Mouse (Mus musculus) MEL (cell line): ENCODE data around the gene Map3k20. TPM values are rescaled to one million over a fixed set of nuclear protein-coding genes. Genes with fewer than 3 reads are reported as not detected.

ENCODE experiments used
- DNase-seq: peaks from one replicate; pipeline ENCODE4 v3.0.0; 2011; ENCODE audit warnings: low read depth, low spot score
- H3K27ac ChIP-seq: 2 replicates; pipeline ENCODE4 v1.5.1; 2012; ENCODE audit warnings: low read depth, mild to moderate bottlenecking, control low read depth, low read length, moderate library complexity; ENCODE audit not compliant: control insufficient read depth
- H3K27me3 ChIP-seq, 2 experiments: fragments of 150-350 bp in 1 of 2; sonication (generic) in 1 of 2; 2 replicates each; pipeline ENCODE4 v1.6.1; 2012; ENCODE audit warnings: low read length in 2 of 2, mild to moderate bottlenecking in 2 of 2, improper control_type of control experiment in 1 of 2, moderate library complexity in 1 of 2; ENCODE audit not compliant: insufficient read depth in 2 of 2, control insufficient read depth in 1 of 2
- H3K36me3 ChIP-seq, 2 experiments: 2 replicates each; pipeline ENCODE4 v1.6.1; 2012 to 2014; ENCODE audit warnings: low read length in 2 of 2, improper control_type of control experiment in 1 of 2, inconsistent platforms in 1 of 2, mild to moderate bottlenecking in 1 of 2; ENCODE audit not compliant: insufficient read depth in 2 of 2, control insufficient read depth in 1 of 2
- H3K4me1 ChIP-seq, 2 experiments: fragments of 150-350 bp in 1 of 2; sonication (generic) in 1 of 2; 2 replicates each; pipeline ENCODE4 v1.6.1; 2012; ENCODE audit warnings: low read length in 2 of 2, improper control_type of control experiment in 1 of 2, mild to moderate bottlenecking in 1 of 2; ENCODE audit not compliant: insufficient read depth in 2 of 2, control insufficient read depth in 1 of 2
- H3K4me3 ChIP-seq, 2 experiments: fragments of 150-350 bp in 1 of 2; sonication (generic) in 1 of 2; 2 replicates each; pipeline ENCODE4 v1.5.1; 2012; ENCODE audit warnings: low read depth in 2 of 2, low read length in 2 of 2, mild to moderate bottlenecking in 2 of 2, moderate library complexity in 2 of 2, control low read depth in 1 of 2, improper control_type of control experiment in 1 of 2; ENCODE audit not compliant: control insufficient read depth in 1 of 2, insufficient read depth in 1 of 2
- H3K79me2 ChIP-seq: 2 replicates; pipeline ENCODE4 v1.6.1; 2012; ENCODE audit warnings: mild to moderate bottlenecking, low read length, moderate library complexity; ENCODE audit not compliant: control insufficient read depth, poor library complexity, insufficient read depth
- H3K9ac ChIP-seq: 2 replicates; pipeline ENCODE4 v1.6.1; 2012; ENCODE audit warnings: low read depth, mild to moderate bottlenecking, control low read depth, low read length, moderate library complexity; ENCODE audit not compliant: control insufficient read depth, poor library complexity, severe bottlenecking
- H3K9me3 ChIP-seq: fragments of 150-350 bp; sonication (generic); replicated peaks from 2 replicates; pipeline ENCODE4 v1.6.1; 2012; ENCODE audit warnings: mild to moderate bottlenecking, low read length, improper control_type of control experiment, moderate library complexity; ENCODE audit not compliant: insufficient read depth
- BHLHE40 ChIP-seq: IDR thresholded peaks from 2 replicates; pipeline ENCODE4 v1.6.1; 2012; ENCODE audit warnings: low read depth, mild to moderate bottlenecking, inconsistent platforms, low read length, improper control_type of control experiment, borderline replicate concordance
- CTCF ChIP-seq, 3 experiments: IDR thresholded peaks in 2 of 3; conservative IDR thresholded peaks in 1 of 3; 2 replicates each; pipeline ENCODE4 v1.5.1; 2011 to 2012; ENCODE audit warnings: low read length in 3 of 3, low read depth in 2 of 3, mild to moderate bottlenecking in 2 of 3, improper control_type of control experiment in 1 of 3, inconsistent platforms in 1 of 3, mixed read lengths in 1 of 3, moderate library complexity in 1 of 3; ENCODE audit not compliant: control insufficient read depth in 1 of 3, insufficient read depth in 1 of 3, poor library complexity in 1 of 3, severe bottlenecking in 1 of 3
- ELF1 ChIP-seq: IDR thresholded peaks from 2 replicates; pipeline ENCODE4 v1.6.1; 2014; ENCODE audit warnings: low read depth, mild to moderate bottlenecking, inconsistent platforms, low read length, improper control_type of control experiment, moderate library complexity
- EP300 ChIP-seq, 2 experiments: IDR thresholded peaks; 2 replicates each; pipeline ENCODE4 v1.6.1; 2011; ENCODE audit warnings: improper control_type of control experiment in 2 of 2, low read length in 2 of 2, low read depth in 1 of 2, mild to moderate bottlenecking in 1 of 2
- ETS1 ChIP-seq: IDR thresholded peaks from 2 replicates; pipeline ENCODE4 v1.6.1; 2012; ENCODE audit warnings: low read depth, mild to moderate bottlenecking, inconsistent platforms, low read length, improper control_type of control experiment, moderate library complexity
- GATA1 ChIP-seq: IDR thresholded peaks from 2 replicates; pipeline ENCODE4 v1.6.1; 2011; ENCODE audit warnings: low read depth, low read length, improper control_type of control experiment
- HCFC1 ChIP-seq: IDR thresholded peaks from 2 replicates; pipeline ENCODE4 v1.6.1; 2012; ENCODE audit warnings: low read depth, mild to moderate bottlenecking, inconsistent platforms, low read length, improper control_type of control experiment, moderate library complexity
- JUND ChIP-seq: IDR thresholded peaks from 2 replicates; pipeline ENCODE4 v1.6.1; 2011; ENCODE audit warnings: low read depth, mild to moderate bottlenecking, improper control_type of control experiment, low read length
- MAFK ChIP-seq: IDR thresholded peaks from 2 replicates; pipeline ENCODE4 v1.6.1; 2011; ENCODE audit warnings: low read depth, mild to moderate bottlenecking, low read length, improper control_type of control experiment, borderline replicate concordance
- MAX ChIP-seq: IDR thresholded peaks from 2 replicates; pipeline ENCODE4 v1.6.1; 2011; ENCODE audit warnings: low read length, improper control_type of control experiment
- MAZ ChIP-seq: IDR thresholded peaks from 2 replicates; pipeline ENCODE4 v1.6.1; 2012; ENCODE audit warnings: low read depth, mild to moderate bottlenecking, inconsistent platforms, low read length, improper control_type of control experiment
- MEF2A ChIP-seq: IDR thresholded peaks from 2 replicates; pipeline ENCODE4 v1.6.1; 2014; ENCODE audit warnings: low read depth, mild to moderate bottlenecking, inconsistent platforms, low read length, improper control_type of control experiment; ENCODE audit not compliant: poor library complexity, insufficient replicate concordance, severe bottlenecking; ENCODE audit errors: extremely low read depth
- MXI1 ChIP-seq: IDR thresholded peaks from 2 replicates; pipeline ENCODE4 v1.6.1; 2011; ENCODE audit warnings: mild to moderate bottlenecking, low read depth, low read length, improper control_type of control experiment
- MYB ChIP-seq: IDR thresholded peaks from 2 replicates; pipeline ENCODE4 v1.6.1; 2011; ENCODE audit warnings: mild to moderate bottlenecking, low read depth, low read length, improper control_type of control experiment
- MYC ChIP-seq: IDR thresholded peaks from 2 replicates; pipeline ENCODE4 v1.6.1; 2011; ENCODE audit warnings: low read depth, mild to moderate bottlenecking, low read length, improper control_type of control experiment, moderate library complexity
- POLR2A ChIP-seq, 2 experiments: IDR thresholded peaks; 2 replicates each; pipeline ENCODE4 v1.6.1; 2011 to 2012; ENCODE audit warnings: low read length in 2 of 2, mild to moderate bottlenecking in 2 of 2, control low read depth in 1 of 2, improper control_type of control experiment in 1 of 2, low read depth in 1 of 2, moderate library complexity in 1 of 2; ENCODE audit not compliant: control insufficient read depth in 1 of 2, insufficient read depth in 1 of 2, poor library complexity in 1 of 2
- POLR2AphosphoS2 ChIP-seq: IDR thresholded peaks from 2 replicates; pipeline ENCODE4 v1.6.1; 2011; ENCODE audit warnings: low read length, improper control_type of control experiment
- POLR2AphosphoS5 ChIP-seq: IDR thresholded peaks from 2 replicates; pipeline ENCODE4 v1.6.1; 2012; ENCODE audit warnings: low read depth, borderline replicate concordance, mild to moderate bottlenecking, inconsistent platforms, low read length, moderate library complexity, mixed read lengths
- RAD21 ChIP-seq: IDR thresholded peaks from 2 replicates; pipeline ENCODE4 v1.6.1; 2011; ENCODE audit warnings: mild to moderate bottlenecking, low read depth, low read length, improper control_type of control experiment
- RCOR1 ChIP-seq: IDR thresholded peaks from 2 replicates; pipeline ENCODE4 v1.6.1; 2012; ENCODE audit warnings: low read depth, mild to moderate bottlenecking, inconsistent platforms, low read length, improper control_type of control experiment
- SIN3A ChIP-seq: IDR thresholded peaks from 2 replicates; pipeline ENCODE4 v1.6.1; 2012; ENCODE audit warnings: low read length, improper control_type of control experiment, inconsistent platforms
- SMC3 ChIP-seq: IDR thresholded peaks from 2 replicates; pipeline ENCODE4 v1.6.1; 2011; ENCODE audit warnings: low read depth, low read length, improper control_type of control experiment
- TBP ChIP-seq: IDR thresholded peaks from 2 replicates; pipeline ENCODE4 v1.8.0; 2011; ENCODE audit warnings: low read depth, low read length, improper control_type of control experiment
- UBTF ChIP-seq: IDR thresholded peaks from 2 replicates; pipeline ENCODE4 v1.6.1; 2012; ENCODE audit warnings: low read depth, mild to moderate bottlenecking, inconsistent platforms, low read length, improper control_type of control experiment, moderate library complexity, borderline replicate concordance; ENCODE audit not compliant: insufficient read depth
- ZKSCAN1 ChIP-seq: IDR thresholded peaks from 2 replicates; pipeline ENCODE4 v1.6.1; 2012; ENCODE audit warnings: low read depth, mild to moderate bottlenecking, inconsistent platforms, low read length, improper control_type of control experiment, moderate library complexity
- ZNF384 ChIP-seq: IDR thresholded peaks from 2 replicates; pipeline ENCODE4 v1.6.1; 2012; ENCODE audit warnings: low read depth, mild to moderate bottlenecking, inconsistent platforms, low read length, improper control_type of control experiment
- polyA plus RNA-seq, 2 experiments: library from polyadenylated mRNA; stranded (reverse) in 1 of 2; unstranded in 1 of 2; fragments of >175 nt in 1 of 2; fragments of >200 nt in 1 of 2; gene quantifications; 2 replicates each; pipeline versions ENCODE4 v1.2.1 to v1.2.4; 2012; ENCODE audit warnings: low replicate concordance in 2 of 2, low read depth in 1 of 2; ENCODE audit not compliant: insufficient read length in 2 of 2, insufficient read depth in 1 of 2, missing spikeins in 1 of 2
- total RNA-seq: library from RNA; depleted of rRNA; stranded (reverse); fragments of 300-350 nt; gene quantifications from 2 replicates; pipeline ENCODE4 v1.2.3, GENCODE M21; 2012

Map3k20 gene
- total and polyA plus RNA-seq, 3 experiments: 7.4 to 9.6 TPM; not detected in 1

DNA sequence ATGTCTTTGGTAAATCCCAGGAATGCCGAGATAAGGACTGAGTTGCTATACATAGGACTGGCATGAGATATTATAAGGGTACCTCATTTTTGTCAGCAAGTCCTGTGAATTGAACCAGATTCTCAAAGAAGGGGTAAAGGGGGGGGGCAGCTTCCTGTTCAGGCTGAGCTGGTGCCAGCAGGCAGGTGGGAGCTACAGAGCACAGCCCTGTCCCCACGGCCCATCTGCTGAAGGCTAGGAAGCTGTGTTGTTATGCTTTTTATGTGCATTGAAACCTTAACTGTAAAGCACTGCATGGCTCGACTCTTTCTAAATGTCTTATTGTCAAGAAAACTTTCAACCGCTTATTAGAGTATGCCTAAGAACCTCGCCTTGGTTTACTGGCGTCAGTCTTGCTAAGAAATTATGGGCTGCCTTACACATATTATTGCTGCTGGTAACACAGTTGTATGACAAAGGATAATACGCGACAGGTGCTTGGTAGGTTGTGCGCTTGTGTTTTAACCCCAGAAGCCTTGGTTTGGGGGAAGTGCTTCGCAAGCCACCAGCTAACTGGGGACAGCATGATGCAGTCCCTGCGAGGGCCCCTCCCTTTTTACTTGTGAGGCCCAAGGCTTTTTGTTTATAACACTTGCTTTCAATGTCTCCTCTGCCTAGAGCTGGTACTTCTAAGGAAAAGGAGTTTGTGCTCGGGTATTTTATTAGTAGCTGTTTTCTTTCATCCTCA, 114.2 kb downstream of the Map3k20 start:
- no peak for DNase-seq
- Histone ChIP-seq H3K36me3 (no peaks in the 10 kb centered on the region), H3K27me3 (no peaks in the 10 kb centered on the region), H3K9ac (no peak overlapping the region), H3K4me1 (no peaks in the 10 kb centered on the region), H3K4me3 (no peak overlapping the region), H3K79me2 (no peaks in the 10 kb centered on the region), H3K27ac (no peak overlapping the region), H3K9me3 (no peaks in the 10 kb centered on the region)
- no peak for TF ChIP-seq SIN3A
- TF ChIP-seq POLR2AphosphoS2: no peak
- TF ChIP-seq ELF1: no peak
- no peak for TF ChIP-seq MXI1
- no peak for TF ChIP-seq MAFK
- TF ChIP-seq BHLHE40: no peak
- no peak for TF ChIP-seq POLR2AphosphoS5
- no peak for TF ChIP-seq HCFC1
- no peak for TF ChIP-seq ZKSCAN1
- no peak for TF ChIP-seq MAZ
- TF ChIP-seq MAX: no peak
- no peak for TF ChIP-seq EP300 (IDR thresholded peaks at IDR 0.05; ENCODE audit: low read depth in 1 of 2, low read length in 2 of 2)
- no peak for TF ChIP-seq MYB
- no peak for TF ChIP-seq MEF2A
- TF ChIP-seq CTCF (IDR thresholded peaks at IDR 0.05 in 2 of 3, conservative IDR thresholded peaks at IDR 0.05 in 1 of 3; ENCODE audit: control insufficient read depth in 1 of 3, insufficient read depth in 1 of 3, low read depth in 2 of 3, low read length in 3 of 3, poor library complexity in 1 of 3, severe bottlenecking in 1 of 3): no peak
- TF ChIP-seq GATA1: no peak

DNA sequence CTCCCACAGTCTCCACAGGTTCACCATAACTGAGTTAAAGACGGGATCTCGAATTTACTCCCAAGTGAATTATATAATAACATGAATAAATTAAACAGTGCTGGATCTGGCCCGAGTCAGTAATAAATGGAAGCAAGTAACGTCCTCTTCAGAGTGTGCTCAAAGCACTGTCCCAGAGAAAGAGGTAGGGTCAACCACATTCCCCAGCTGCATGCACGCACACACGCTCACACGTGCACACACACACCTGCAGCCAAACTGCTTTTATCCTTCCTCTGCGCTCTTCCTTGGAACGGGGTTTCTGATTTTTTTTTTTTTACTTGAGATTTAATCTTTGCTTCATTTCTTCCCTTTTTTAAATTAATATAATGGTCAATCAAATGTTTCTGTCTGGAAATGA, 115.9 kb downstream of the Map3k20 start:
- no peaks in the 10 kb centered on the region for H3K79me2 ChIP-seq
- no peak for TF ChIP-seq MYC
- TF ChIP-seq SMC3: no peak
- no peak for TF ChIP-seq ZNF384
- no peak for TF ChIP-seq RAD21
- no peak for TF ChIP-seq JUND
- no peak for TF ChIP-seq ETS1
- TF ChIP-seq MXI1: no peak
- TF ChIP-seq UBTF: no peak
- no peak for TF ChIP-seq RCOR1
- TF ChIP-seq POLR2A (IDR thresholded peaks at IDR 0.05; ENCODE audit: control insufficient read depth in 1 of 2, insufficient read depth in 1 of 2, low read depth in 1 of 2, low read length in 2 of 2, poor library complexity in 1 of 2): no peak
- no peak for TF ChIP-seq TBP
- H3K27ac ChIP-seq: no peak overlapping the region
- DNase-seq: no peak
- no peak overlapping the region for H3K4me3 ChIP-seq
- no peaks in the 10 kb centered on the region for H3K9me3 ChIP-seq
- H3K36me3 ChIP-seq: no peaks in the 10 kb centered on the region
- no peaks in the 10 kb centered on the region for H3K4me1 ChIP-seq
- H3K9ac ChIP-seq: no peak overlapping the region
- no peaks in the 10 kb centered on the region for H3K27me3 ChIP-seq
